Mouse (Mus musculus) limb, embryonic 10.5 days (tissue): ENCODE results near the gene Borcs5. TPM values are rescaled to one million over a fixed set of nuclear protein-coding genes. Genes with fewer than 3 reads are reported as not detected.
A peak's percentile ranks its signal among the peaks of the same experiment; 100 is the strongest.

Experiments
- DNase-seq: peaks from one replicate; pipeline ENCODE4 v3.0.0-alpha.2; 2017; ENCODE audit warnings: low spot score
- H3K27ac ChIP-seq: fragments of 300-500 bp; sonication (generic); 2 replicates; pipeline ENCODE4 v1.5.1; 2016; ENCODE audit warnings: mild to moderate bottlenecking
- H3K27me3 ChIP-seq: fragments of 300-500 bp; sonication (generic); 2 replicates; pipeline ENCODE4 v1.6.1; 2016; ENCODE audit warnings: low read depth, mild to moderate bottlenecking; ENCODE audit not compliant: poor library complexity, severe bottlenecking
- H3K36me3 ChIP-seq: fragments of 300-500 bp; sonication (generic); 2 replicates; pipeline ENCODE4 v1.6.1; 2016; ENCODE audit warnings: mild to moderate bottlenecking, moderate library complexity
- H3K4me1 ChIP-seq: fragments of 300-500 bp; sonication (generic); 2 replicates; pipeline ENCODE4 v1.6.1; 2016
- H3K4me3 ChIP-seq: fragments of 300-500 bp; sonication (generic); 2 replicates; pipeline ENCODE4 v1.5.1; 2016; ENCODE audit warnings: mild to moderate bottlenecking, moderate library complexity
- H3K9me3 ChIP-seq: fragments of 300-500 bp; sonication (generic); replicated peaks from 2 replicates; pipeline ENCODE4 v1.6.1; 2016; ENCODE audit warnings: mild to moderate bottlenecking
- WGBS: fragments of 180-500 bp; shearing (Covaris S2); methylation state at CpG from one replicate; pipeline ENCODE4 v1.1.7; 2016; 5-methylcytosine and 5-hydroxymethylcytosine counted together
- polyA plus RNA-seq: library from polyadenylated mRNA; unstranded; fragments of >200 nt; fragmentation: Nextera tagmentation; extraction: Ambion mirVana; gene quantifications from 2 replicates; pipeline ENCODE4 v1.2.1, GENCODE M21; 2016

The Borcs5 gene
- polyA plus RNA-seq, 1 experiment from 2014 or later, result 18.0 TPM

DNA sequence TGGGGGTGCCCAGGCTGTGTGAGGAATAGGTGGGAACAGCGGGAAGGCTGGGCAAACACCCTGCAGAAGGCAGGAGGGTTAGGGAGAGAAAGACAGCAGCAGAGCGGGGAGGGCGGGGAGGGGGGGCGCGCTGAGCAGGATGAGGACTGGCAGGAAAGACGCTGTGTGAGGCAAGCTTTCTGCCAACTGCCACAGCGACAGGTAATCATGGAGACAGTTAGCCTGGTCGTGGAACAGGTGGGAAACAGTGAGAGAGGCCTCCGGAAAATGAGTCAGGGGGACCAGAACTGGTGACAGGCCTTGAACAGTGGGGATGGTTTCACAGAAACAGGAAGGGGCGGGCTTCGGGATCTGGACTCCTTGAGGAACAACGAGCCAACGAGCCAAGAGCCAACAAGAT, 27.4 kb upstream of the Borcs5 start:
- Histone ChIP-seq H3K27ac (no peak overlapping the region), H3K9me3 (no peaks in the 10 kb centered on the region), H3K4me3 (no peak overlapping the region), H3K27me3 (no peaks in the 10 kb centered on the region), H3K36me3 (no peaks in the 10 kb centered on the region), H3K4me1 (peaks cover 13% of the 10 kb centered on the region)
- 75% methylated on average over 13 of the region's 13 CpGs for WGBS
- DNase-seq, result no peak

DNA sequence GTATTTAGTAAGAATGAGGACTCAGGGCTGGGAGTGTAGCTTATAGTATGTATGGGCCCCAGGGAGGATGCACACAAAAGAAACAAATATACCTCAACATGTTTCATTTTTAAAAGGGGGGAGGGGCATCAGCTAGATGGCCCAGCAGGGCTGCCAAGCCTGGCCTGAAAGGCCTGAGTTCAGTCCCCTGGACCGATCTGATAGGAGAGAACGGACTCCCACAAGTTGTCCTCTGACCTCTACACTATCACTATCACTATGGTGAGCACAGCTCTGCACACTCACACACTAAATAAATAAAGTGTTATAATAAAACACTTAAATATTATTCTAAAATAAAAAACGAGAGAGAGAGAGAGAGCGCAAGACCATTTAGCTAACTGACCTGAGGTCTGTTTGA, 25.0 kb upstream of the Borcs5 start:
- Histone ChIP-seq H3K9me3 (no peaks in the 10 kb centered on the region), H3K36me3 (no peaks in the 10 kb centered on the region), H3K27me3 (no peaks in the 10 kb centered on the region), H3K27ac (no peak overlapping the region), H3K4me3 (no peak overlapping the region), H3K4me1 (peaks cover 9% of the 10 kb centered on the region)
- no peak for DNase-seq
- 89% methylated on average over 4 of the region's 4 CpGs for WGBS

DNA sequence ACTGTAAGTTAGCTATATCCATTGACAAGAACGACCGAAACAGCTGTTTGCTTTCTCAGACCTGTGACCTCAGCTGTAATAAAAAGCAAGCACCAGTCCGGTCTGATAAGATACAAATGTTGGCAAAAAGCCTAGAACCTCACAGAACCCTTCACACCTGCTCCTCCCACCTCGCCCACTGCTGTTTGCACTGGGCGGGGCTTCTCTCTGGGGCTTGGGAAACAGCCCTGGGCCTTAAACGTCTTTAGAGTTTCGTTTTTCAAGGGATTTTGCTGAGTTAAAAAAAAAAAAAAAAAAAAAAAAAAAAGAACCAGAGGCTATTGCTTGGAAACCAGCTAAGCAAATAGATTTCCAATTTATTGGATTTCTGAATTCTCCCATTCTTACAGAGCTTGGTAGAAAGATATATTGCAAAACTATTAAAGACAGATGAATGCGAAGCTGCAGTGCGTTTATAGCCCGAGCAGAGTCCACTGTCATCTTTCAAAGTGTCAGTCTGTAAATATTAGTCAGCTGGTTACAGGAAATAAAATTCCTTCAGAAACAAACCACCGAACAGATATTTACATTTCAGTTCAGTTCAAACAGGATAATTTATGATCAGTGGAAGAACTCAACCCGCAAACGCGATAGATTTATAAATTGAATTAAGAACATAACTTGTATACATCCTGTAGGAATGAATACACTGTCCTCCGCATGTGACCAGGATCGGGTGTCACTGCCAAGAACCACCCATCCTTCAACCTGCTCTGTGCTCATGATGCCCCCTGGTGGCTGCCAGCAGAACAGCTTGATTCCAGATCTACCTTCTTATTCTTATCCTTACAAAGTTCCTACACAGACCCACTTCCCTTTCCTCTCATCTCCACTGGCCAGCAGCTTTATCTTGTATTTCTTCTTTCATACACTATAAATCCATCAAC, 24.3 kb upstream of the Borcs5 start:
- Histone ChIP-seq H3K4me1 (peaks cover 9% of the 10 kb centered on the region), H3K9me3 (no peaks in the 10 kb centered on the region), H3K36me3 (no peaks in the 10 kb centered on the region), H3K4me3 (no peak overlapping the region), H3K27me3 (no peaks in the 10 kb centered on the region), H3K27ac (no peak overlapping the region)
- peak; percentile 88 for DNase-seq
- 25% methylated on average over 16 of the region's 16 CpGs for WGBS

DNA sequence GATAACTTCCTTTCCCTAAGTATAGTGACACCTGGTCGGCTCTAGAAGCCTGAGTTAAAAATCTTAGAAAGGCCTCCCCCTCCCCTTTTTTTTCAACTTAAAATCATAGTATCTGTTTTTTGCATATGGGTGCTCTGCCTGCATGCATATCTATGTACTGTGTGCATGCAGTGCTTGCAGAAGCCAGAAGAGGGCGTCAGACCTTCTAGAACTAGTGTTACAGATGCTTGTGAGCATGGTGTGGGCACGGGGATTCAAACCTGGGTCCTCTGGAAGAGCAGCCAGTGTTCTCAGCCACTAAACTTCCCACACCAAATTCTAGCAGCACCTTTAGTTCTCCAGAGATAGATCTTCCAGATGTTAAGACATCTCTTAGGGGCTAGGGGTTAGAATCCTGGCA, 21.7 kb upstream of the Borcs5 start:
- no peaks in the 10 kb centered on the region for H3K4me1 ChIP-seq
- no peaks in the 10 kb centered on the region for H3K36me3 ChIP-seq
- WGBS, result 58% methylated on average over 3 of the region's 3 CpGs
- DNase-seq, result no peak
- no peak overlapping the region for H3K4me3 ChIP-seq
- H3K27ac ChIP-seq, result no peak overlapping the region
- no peaks in the 10 kb centered on the region for H3K27me3 ChIP-seq
- H3K9me3 ChIP-seq, result no peaks in the 10 kb centered on the region

DNA sequence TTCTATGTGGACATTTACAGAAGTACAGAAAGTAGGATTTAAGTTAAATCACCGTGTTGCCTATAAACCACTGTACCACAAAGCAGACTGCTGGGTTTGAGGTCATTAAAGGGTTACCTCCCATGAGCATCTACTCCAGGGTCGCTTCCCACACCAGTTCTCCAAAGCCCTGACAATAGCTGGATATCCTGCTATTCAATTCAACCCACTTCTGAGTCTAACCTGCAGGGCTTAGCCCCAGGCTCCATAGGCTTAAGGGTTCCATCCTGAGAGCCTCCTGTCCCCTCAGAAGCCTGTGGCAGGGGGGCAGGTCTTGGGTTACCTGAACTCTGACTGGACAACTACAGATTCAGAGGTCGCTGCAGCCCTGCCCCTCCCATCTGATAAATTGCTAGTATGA, 19.2 kb upstream of the Borcs5 start:
- Histone ChIP-seq H3K9me3 (no peaks in the 10 kb centered on the region), H3K27me3 (no peaks in the 10 kb centered on the region), H3K27ac (no peak overlapping the region), H3K4me3 (no peak overlapping the region), H3K36me3 (no peaks in the 10 kb centered on the region), H3K4me1 (no peaks in the 10 kb centered on the region)
- DNase-seq, result no peak
- 80% methylated on average over 3 of the region's 3 CpGs for WGBS

DNA sequence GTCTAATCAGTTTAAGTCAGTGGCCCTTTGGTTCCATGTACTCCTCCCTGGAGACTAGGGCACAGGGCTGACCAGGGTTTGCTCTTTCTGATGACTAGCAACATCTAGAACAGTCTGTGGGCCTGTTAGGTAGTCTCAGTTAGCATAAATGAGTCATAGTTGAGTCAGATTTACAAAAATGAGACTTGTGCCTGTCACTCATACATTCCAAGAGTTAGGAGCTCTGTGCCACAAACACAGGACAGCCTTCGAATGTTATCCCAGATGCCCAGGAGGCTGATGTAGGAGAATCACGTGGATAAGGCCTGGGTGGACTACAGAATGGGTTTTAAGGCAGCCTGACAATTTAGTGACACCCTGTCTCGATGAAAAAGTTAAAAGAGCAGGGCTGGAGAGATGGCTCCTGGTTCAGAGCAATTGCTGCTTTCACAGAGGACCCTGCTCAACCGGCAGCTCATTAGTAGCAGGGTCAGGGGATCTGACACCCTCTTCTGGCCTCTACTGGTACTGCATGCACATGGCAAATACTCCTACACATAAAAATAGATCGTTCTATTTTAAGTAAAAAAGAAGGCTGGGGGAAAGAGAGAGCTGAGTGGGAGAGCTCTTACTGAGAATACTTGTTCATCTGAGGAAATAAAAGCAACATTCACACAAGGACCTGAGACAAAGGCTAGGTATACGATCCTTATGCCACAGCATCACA, 18.3 kb upstream of the Borcs5 start:
- H3K9me3 ChIP-seq, result no peaks in the 10 kb centered on the region
- H3K27me3 ChIP-seq, result no peaks in the 10 kb centered on the region
- H3K36me3 ChIP-seq, result no peaks in the 10 kb centered on the region
- 69% methylated on average over 6 of the region's 6 CpGs for WGBS
- peak; percentile 50 for DNase-seq
- 0 out of 2 replicates have a peak, but pooled peaks cover 5% of the 10 kb centered on the region for H3K4me1 ChIP-seq
- no peak overlapping the region for H3K27ac ChIP-seq
- no peak overlapping the region for H3K4me3 ChIP-seq

DNA sequence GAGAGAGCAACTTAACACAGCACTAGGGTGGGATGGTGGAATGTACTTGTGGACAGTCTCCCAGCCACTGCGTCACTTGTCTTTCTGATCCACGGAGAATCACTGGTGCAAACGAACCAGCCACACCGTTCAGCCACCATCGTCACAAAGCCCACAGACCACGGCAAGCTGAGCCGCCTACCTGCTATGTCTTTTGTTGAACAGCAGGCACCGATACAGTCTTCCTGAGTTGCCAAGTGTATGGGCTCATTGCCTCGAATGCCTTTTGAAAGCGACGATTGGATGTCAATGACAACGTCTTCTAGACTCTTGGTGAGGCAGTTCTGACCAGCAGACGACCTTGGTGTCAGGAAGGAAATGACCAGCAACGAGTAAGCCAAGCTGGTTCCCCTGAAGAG, 17.8 kb upstream of the Borcs5 start:
- no peaks in the 10 kb centered on the region for H3K9me3 ChIP-seq
- no peak overlapping the region for H3K4me3 ChIP-seq
- 82% methylated on average over 14 of the region's 14 CpGs for WGBS
- no peaks in the 10 kb centered on the region for H3K27me3 ChIP-seq
- no peak for DNase-seq
- H3K4me1 ChIP-seq, result 0 out of 2 replicates have a peak, but pooled peaks cover 5% of the 10 kb centered on the region
- no peak overlapping the region for H3K27ac ChIP-seq
- no peaks in the 10 kb centered on the region for H3K36me3 ChIP-seq

DNA sequence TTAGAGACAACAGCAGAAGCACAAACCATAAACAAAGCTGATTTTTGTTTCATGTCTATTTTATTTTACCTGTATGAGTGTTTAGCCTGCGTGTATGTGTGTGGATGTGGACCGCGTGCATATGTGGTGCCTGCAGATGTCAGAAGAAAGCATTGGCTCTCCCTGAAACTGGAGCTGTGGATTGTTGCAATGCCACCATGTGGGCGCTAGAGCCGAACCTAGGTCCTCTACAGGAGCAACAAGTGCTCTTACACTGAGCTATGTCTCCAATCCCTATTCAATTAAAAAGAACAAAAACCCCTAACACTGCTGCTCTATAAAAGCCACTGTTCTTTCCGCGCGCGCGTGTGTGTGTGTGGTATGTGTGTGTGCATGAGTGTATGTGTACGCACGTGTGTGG, 13.9 kb upstream of the Borcs5 start:
- no peaks in the 10 kb centered on the region for H3K9me3 ChIP-seq

DNA sequence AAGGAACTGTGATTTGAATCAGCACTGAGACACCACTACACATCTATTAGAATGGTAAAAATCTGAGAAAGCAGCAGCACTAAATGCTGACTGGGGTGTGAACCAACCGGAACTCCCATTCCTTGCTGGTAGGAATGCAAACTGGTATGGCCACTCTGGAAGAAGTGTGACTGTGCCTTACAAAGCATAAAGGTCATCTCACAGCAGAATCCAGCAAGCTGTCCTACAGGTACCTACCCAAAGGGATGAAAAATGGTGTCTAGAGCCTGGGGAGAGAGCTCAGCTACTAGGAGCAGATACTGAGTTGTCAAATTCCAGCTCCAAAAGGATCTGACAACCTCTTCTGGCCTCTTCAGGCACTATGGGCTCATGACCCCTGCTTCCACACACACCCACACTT, 12.7 kb upstream of the Borcs5 start:
- DNase-seq, result no peak
- Histone ChIP-seq H3K27me3 (peaks cover 14% of the 10 kb centered on the region), H3K4me3 (no peak overlapping the region), H3K9me3 (no peaks in the 10 kb centered on the region), H3K27ac (no peak overlapping the region), H3K36me3 (no peaks in the 10 kb centered on the region), H3K4me1 (peaks cover 5% of the 10 kb centered on the region; the same call in 1 of the 2 replicates)
- WGBS, result 83% methylated on average over 1 of the region's 1 CpGs

More for the DNA sequence above, 13.9 kb upstream of the Borcs5 start:
- WGBS, result 58% methylated on average over 12 of the region's 12 CpGs
- peaks cover 5% of the 10 kb centered on the region; the same call in 1 of the 2 replicates for H3K4me1 ChIP-seq
- H3K27ac ChIP-seq, result no peak overlapping the region
- no peak overlapping the region for H3K4me3 ChIP-seq
- H3K27me3 ChIP-seq, result peaks cover 3% of the 10 kb centered on the region; the same call in 1 of the 2 replicates
- no peaks in the 10 kb centered on the region for H3K36me3 ChIP-seq
- no peak for DNase-seq

DNA sequence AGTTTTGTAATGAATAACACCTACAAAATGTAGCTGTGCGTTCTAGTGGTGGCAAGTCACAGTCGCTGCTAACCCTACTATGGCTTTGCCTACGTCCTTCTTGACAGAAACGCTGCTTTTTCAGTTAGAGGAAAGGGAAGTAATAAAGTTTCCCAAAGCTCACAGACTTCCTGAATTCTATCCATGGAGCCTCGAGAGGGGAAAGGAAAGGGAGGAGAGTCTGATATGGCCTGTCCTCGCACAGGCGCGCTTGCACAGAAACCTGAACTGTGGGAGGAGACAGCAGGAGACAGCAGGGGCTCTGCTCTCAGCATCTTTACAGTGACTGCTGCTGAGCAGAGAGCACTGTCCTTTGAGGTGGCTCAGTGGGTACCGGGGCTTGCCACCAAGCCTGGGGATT, 8.9 kb upstream of the Borcs5 start:
- peaks cover 41% of the 10 kb centered on the region for H3K27me3 ChIP-seq
- no peaks in the 10 kb centered on the region for H3K36me3 ChIP-seq

DNA sequence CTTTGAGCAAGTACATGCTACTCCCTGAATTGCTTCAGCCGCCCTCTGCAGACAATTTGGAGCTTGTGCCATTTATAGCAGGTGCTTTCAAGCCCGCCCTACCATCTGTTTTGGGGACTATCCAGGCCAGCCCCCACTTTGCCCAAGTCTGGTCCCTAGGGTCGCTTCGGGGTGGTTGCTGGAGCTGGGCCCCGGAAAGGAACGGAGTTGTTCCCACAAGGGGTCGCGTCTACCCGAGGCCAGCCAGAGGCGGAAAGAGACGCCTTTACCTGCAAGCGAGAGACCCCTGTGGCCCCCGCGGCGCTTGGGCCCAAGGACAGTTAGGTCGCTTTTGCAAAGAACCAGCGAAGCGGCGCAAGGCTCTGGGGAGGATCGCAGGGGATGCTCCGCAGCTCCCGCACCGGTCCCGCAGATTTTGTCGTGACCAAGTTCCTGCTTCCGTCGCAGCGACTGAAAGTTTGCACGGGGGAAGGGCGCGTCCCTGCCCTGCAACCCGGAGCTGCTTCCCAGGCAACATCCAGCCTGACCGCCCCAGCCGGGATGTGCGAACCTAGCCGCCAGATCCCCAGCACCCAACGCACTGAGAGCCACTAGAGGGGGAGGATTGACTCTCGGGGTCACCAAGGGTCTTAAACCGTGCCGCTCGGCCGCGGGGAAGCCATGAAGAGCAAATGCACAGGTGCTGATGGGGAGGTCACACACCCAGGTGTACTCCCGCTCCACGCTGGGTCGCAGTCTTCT, 7.2 kb upstream of the Borcs5 start, which contains the start of gene Mansc1:
TSS of gene Mansc1 (minus strand) at position 542 of the 741 bp plus-strand sequence.
- DNase-seq, result peak; percentile 59
- WGBS, result under 1% methylated on average over 46 of the region's 46 CpGs
- peaks cover 41% of the 10 kb centered on the region for H3K27me3 ChIP-seq
- peaks cover 12% of the 10 kb centered on the region for H3K4me1 ChIP-seq
- H3K9me3 ChIP-seq, result no peaks in the 10 kb centered on the region
- H3K4me3 ChIP-seq, result peak within 1 kb of the TSS; percentile 63
- H3K27ac ChIP-seq, result peak within 1 kb of the TSS; percentile 57
- no peaks in the 10 kb centered on the region for H3K36me3 ChIP-seq

More for the DNA sequence above, 8.9 kb upstream of the Borcs5 start:
- Histone ChIP-seq H3K4me1 (peaks cover 16% of the 10 kb centered on the region), H3K27ac (no peak overlapping the region), H3K4me3 (no peak overlapping the region), H3K9me3 (no peaks in the 10 kb centered on the region)
- 68% methylated on average over 9 of the region's 9 CpGs for WGBS
- DNase-seq, result no peak

DNA sequence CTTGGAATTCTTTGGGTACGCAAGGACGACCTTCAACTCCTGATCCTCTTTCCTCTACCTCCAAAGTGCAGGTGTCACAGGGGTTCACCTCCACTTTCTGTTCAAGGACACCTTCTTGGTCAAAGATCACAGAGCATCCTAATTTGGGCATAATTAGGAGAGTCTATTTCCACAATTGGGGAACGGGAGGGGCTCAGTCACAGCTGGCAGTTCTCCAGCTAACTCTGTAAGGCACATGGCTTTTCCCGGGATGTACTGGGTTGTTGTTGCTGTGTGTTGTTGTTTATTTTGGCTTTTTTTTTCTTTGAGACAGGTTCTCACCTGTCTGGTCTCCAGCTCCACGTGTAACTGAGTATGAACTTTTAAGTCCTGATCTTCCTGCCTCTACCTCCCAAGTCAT, 6.6 kb upstream of the Borcs5 start:
- DNase-seq, result no peak
- Histone ChIP-seq H3K4me3 (peak overlapping the region; percentile 63), H3K36me3 (no peaks in the 10 kb centered on the region), H3K27ac (no peak overlapping the region), H3K27me3 (peaks cover 41% of the 10 kb centered on the region), H3K9me3 (no peaks in the 10 kb centered on the region), H3K4me1 (peaks cover 12% of the 10 kb centered on the region)
- 48% methylated on average over 5 of the region's 5 CpGs for WGBS
